Mouse (Mus musculus) yolk sac, embryonic 10.5 days (tissue): Measurements from ENCODE around the gene Tagln2.

Experiments used
- DNase-seq: peaks from one replicate; pipeline ENCODE4 v3.0.0-alpha.2; 2017; ENCODE audit warnings: low spot score

Gene Tagln2

DNA sequence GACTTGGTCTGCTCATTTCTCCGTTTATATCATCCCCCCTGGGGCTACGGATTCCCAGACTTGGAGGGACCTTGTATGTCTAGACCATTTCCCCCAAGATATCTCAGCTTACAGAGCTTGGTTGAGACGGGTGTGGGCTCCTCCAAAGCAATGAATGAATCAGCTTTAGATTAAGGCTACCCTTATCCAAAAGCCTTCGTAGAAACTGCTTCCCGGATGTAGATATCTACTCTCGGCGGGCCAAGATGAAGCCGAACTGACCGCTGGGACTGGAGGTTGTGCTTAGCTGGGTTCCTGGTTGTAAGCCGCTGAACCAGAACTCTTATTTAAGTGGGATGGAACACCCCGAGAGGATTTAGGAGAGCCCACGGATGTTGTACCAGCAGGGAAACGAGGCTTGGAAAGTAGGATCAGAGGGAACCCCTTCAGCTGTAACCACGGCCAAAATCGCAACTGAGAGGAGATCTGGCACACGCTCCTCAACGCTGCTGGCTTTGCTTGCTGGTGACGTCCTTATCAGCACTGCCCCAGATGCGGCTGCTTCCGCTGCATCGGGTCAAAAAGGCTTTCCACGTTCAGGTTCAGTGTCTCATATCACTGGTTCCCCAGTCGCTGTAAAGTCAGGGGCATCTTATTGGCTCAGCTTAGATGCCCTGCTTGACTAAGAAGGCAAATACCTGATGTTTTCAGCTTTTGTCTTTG lies 26.7 kb downstream of the Tagln2 start:
- DNase-seq, result no peak

DNA sequence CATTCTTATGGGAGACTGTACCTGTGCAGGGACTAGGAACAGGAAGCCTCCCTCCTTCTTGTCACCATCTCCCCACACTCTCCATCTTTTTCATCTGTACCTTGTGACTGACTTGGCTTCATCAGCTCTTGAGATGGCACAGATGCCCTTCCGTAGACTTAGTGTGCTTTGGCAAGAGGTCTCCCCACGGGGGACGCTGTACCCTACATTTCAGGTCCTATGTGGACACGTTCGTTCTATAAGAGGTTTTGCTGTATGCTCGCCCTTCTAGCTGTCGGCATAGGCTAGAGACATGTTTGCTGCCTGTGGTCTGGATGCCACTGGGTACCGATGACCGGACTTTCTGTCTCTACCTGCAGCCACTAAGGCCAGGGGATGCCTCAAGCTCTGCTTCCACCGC lies 27.6 kb downstream of the Tagln2 start:
- DNase-seq, result no peak

DNA sequence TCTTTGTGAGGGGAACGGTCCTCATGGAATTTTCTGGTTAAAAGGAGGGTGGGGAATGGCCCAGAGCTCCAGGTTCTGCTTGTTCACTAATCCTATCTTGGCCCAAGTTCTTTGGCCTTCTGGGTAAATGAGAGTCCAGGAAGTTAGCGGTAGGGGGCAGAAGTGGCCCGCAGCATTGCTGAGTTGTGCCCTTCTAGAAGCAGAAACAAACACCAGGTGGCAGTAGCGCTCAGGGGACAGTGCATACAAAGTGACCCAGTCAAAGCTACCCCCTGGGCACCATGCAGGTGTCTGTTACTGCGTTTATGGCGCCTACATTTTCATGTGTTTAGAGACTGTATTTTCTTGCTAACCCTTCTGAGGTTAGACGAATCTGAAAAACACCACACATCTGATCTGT lies 28.9 kb downstream of the Tagln2 start:
- peak; percentile 71 for DNase-seq

DNA sequence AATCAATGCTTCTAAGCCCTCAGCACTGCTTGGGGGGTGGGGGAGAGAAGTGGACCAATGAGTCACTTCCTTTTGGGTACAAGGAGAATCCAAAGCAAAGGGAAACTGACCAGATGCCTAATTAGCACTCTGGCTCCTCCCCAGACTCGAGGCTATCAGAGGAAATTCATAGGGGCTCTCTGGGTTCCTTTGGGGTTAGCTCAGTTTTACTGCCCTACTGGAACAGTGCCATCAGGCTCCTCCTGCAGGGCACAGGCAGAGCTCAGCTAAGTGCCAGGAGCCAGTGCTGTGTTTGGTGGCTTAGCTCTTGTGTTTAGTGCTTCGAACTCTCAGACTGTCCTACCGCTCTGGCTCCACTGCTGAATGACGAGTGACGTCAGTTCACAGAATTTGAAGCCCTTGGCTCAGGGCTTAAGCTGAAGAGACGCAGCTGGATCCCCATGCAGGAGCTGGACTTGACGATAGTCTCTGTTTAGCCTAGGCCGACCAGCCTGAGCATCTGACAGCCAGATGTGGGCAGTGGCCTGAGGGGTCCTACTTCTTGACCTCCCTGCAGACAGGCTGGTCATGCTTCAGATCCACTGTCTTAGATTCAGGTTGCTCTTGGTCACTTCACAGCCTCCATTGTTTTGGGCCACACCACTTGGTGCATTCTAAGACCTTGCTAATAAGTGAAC lies 30.8 kb downstream of the Tagln2 start:
- DNase-seq, result no peak

DNA sequence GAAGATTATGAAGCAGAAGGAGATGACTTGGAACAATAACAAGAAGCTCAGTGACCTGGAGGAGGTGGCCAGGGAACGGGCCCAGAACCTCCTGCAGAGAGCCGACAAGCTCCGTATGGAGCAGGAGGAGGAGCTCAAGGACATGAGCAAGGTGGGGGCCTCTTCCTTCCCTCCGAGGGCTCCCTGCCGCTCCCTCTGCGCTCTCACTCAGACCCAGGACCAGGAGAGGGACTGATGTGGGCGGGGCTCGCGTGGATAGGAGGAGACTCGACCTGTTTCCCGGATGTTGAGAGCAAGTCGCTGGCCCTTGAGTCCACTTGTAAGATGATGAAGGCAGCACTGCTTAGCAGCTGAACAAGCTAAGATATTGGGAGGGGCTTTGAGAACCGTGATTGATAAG lies 32.7 kb downstream of the Tagln2 start:
- DNase-seq, result peak; percentile 24

DNA sequence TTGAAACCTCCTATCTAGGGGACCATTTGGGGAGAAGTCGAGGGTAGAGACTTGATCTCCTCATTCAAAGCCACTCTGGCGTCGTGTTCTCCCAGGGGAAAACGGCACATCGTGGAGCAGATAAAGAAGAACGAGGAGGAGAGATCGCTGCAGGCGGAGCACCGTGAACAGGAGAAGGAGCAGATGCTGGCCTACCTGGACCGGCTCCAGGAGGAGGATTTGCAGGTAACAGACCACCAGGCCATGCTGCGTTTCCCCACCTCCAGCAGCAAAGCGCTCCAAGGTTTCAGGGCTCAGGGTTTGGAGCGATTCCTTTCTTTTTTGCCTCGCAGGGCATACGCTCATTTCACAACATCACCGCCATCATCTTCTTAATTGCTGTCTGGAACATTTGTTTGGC lies 35.3 kb downstream of the Tagln2 start:
- no peak for DNase-seq

DNA sequence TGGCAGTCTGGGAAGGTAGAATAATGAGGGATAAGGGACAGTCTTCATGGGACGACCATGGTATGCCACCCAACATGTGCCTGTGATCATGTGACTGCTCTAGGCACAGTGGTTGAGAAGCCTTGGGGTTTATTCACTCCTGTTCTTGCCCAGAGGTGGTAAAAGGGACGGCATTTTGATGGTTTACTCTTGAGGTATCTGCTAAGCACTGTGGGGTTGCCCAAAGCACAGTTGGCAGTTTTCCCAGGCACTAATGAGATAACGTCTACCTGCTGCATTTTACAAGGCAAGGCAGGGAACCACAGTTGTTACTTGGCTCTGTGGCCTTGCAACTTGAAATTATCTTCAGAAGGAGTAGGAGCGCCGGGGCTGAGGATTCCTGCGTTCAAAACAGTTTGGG lies 40.0 kb downstream of the Tagln2 start:
- DNase-seq, result no peak

DNA sequence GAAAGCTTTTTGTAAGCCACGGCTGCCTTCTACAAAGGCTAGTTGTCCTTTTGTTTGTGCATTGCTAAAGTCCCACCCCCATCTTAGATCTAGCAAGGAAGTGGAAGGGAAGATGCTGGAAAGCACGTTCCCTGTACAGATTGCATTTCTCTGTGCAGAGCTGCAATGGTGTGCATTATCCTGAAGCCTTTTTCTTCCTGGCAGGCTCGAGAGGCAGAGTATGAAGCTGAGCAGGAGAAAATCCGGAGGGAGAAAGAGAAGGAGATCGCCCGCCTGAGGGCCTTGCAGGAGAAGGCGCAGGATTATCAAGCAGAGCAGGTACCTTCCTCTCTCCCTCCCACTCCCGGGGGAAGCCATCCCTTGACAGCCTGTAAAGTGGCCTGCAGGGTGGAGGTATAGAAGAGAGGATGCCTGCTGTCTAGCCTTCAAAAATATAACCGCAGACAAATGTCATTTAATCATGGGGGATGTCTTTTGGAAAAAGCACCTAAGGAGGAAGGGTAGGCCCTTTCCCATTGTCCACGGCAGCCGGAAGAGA lies 40.5 kb downstream of the Tagln2 start:
- DNase-seq, result no peak

DNA sequence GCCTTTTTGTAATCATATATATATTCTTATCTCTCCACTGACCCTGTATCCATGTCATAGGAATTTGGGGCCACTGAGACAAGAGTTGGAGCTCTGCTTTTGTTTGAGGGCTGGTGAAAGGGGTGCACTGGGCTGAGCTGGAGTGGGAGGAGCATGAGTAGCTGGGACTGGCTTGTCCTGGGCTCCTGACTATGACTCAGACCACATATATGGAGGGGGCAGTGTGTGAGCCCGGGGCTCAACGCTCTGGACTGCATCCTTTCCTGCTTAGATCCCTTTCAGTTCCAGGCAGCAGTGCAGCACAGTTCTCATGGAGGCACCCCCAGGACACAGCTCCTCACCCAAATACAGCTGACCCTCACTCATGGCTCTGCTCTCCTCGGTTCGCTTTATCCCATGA lies 46.2 kb downstream of the Tagln2 start:
- DNase-seq, result no peak

DNA sequence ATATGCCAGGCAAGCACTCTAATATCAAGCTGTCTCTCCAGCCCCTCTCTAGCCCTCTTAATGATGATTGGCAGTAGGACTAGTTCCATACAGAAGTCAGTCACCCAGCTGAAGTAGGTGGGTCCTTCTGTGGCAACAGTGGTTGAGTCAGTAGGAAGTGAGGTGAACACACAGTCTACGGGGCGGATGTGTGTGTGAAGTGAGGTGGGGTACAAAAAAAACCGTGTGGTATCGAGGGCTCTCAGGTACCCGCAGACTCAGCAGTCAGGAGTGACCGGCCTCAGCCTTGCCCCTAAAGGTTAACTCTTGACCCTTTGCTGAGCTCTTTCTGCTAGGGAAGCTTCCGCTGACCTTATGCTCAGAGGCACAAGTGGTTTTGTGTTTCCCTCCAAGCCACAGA lies 48.7 kb downstream of the Tagln2 start:
- DNase-seq, result no peak

DNA sequence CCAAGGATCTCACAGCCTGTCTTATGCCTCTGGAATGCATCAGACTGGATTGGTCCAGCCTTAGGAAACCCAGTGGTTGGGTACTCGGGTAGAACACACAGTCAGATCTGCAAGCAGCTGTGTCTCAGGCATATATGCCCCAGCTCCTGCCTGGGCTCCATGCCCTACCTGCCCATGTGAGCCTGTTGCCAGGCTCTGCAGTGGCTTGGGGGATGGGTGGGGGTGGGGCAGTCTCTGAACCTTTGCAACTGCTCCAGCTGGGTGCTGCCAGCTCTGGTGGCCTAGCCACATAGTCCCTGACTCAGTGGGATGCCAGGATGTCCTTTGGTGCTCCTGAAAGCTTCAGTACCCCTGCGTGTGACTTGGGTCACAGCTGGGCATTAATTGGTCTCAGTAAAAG lies 49.5 kb downstream of the Tagln2 start:
- DNase-seq, result no peak

DNA sequence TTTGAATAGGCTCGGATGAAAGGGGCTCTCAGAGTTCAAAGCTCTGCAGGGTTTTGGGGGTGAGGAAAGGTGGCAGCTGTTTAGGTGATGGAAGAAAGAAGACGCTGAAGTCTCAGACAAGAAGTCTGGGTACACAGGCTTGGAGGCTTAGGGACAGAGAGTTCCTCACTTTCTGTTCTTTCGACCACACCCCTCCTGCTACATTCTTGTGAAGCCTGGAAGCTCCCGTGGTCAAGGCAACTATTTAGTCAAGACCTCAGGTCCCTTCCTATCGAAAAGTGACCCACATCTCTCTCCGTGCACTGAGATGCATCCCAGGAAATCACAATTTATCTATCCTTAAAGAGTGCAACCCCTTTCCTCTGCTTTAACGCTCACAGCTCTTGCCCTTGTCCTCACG lies 49.9 kb downstream of the Tagln2 start:
- no peak for DNase-seq

DNA sequence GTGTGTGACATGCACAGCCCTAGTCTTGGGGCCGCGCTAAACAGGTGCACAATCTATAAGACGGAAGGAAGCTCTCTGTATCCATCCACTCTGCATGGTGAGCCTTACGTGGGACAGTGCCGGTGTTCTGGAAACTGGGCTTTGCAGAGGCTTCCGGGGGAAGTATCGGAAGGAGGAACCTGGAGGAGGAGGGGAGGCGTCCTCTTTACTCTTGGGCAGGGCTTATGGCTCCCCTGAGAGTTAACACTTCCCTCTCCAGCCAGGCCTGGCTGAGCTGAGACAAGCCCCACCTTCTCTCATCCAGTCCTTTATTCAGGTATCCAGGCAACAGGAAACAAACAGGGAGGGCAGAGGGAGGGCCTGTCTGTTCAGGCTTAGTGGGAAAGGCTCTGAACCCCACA lies 50.7 kb downstream of the Tagln2 start:
- DNase-seq, result peak; percentile 38

DNA sequence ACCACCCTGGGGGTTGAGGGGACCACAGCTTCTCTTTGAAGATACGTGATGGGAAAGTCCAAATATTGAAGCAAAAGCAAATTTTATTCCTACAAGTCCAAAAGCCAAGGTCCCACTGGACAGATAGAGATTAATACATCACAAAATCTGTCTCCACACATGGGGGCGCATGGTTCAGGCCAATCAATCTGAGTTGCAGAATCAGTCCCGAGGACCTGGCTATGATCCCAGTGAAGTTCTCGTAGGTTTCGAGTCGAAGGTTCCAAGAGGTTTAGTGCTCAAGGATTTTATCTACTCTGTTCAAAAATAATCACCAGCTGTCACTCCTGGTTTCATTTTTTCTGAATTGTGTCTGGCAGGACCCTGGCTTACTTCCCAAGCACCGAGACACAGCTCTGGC lies 51.2 kb downstream of the Tagln2 start:
- no peak for DNase-seq

DNA sequence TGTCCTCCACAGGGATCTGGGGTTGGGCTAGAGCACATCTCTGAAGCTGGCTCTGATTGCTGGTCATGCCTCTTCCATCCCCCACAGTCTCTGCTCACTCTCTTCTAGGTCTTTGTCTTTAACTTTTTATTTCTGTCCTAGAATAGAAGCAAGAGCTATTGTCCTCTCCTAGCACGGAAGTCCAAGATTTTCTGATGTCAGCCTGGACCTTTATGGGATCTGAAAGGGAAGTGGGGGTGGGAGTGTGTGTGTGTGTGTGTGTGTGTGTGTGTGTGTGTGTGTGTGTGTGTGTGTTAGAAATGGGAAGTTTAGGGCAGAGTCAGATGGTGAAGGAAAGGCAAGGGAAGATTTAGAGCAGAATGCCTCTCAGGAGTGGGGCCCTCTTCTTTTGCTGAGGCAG lies 52.8 kb downstream of the Tagln2 start:
- no peak for DNase-seq

DNA sequence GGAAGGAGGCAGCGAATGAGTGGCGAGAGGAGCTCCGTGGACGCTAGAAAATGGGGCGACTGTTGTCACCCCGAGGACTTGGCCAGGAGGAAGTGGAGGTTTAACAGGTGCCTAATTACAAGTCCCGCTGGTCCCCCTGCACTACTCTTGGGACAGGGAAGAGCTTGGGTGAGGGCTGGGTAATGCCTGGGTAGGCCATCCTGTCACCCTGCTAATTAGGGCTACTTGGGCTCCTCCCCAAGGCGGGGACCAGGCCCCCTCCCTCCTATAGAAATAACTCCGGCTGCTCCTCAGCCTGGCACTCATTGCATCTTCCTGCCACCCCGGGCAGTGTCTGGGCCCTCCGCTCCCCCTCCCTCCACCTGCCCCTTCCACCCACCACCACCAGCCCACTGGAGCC lies 55.8 kb downstream of the Tagln2 start, which contains the start of gene Vsig8:
Vsig8 (plus strand) TSS at position 301 of the 400 bp plus-strand sequence.
- DNase-seq, result no peak
